Mouse (Mus musculus) layer of hippocampus, adult 6 months (tissue): ENCODE measurements around the gene Cpeb2. TPM values are rescaled to one million over a fixed set of nuclear protein-coding genes. Genes with fewer than 3 reads are reported as not detected.

ENCODE experiments used
- long read RNA-seq, 2 experiments: library from polyadenylated mRNA; unstranded; transcript quantifications; one replicate each; pipeline ENCODE4 v2.0.0; 2019 to 2020
- polyA plus RNA-seq: library from polyadenylated mRNA; unstranded; fragments of <200 nt; fragmentation: Nextera tagmentation; gene quantifications from 2 replicates; pipeline ENCODE4 v1.2.3, GENCODE M21; 2021

The Cpeb2 gene
- 3.9 and 4.4 TPM in 2 replicates for polyA plus RNA-seq
- long read RNA-seq, experiment 1, partial matches to known transcripts, result 0 of 9 reads
- long read RNA-seq, experiment 1, other reads (novel, unspliced or antisense), result 9 of 9 reads
- long read RNA-seq, experiment 2, full-length matches to known transcripts, result 1 of 15 reads
- long read RNA-seq, experiment 2, partial matches to known transcripts, result 14 of 15 reads
- long read RNA-seq, experiment 2, other reads (novel, unspliced or antisense), result 0 of 15 reads

DNA sequence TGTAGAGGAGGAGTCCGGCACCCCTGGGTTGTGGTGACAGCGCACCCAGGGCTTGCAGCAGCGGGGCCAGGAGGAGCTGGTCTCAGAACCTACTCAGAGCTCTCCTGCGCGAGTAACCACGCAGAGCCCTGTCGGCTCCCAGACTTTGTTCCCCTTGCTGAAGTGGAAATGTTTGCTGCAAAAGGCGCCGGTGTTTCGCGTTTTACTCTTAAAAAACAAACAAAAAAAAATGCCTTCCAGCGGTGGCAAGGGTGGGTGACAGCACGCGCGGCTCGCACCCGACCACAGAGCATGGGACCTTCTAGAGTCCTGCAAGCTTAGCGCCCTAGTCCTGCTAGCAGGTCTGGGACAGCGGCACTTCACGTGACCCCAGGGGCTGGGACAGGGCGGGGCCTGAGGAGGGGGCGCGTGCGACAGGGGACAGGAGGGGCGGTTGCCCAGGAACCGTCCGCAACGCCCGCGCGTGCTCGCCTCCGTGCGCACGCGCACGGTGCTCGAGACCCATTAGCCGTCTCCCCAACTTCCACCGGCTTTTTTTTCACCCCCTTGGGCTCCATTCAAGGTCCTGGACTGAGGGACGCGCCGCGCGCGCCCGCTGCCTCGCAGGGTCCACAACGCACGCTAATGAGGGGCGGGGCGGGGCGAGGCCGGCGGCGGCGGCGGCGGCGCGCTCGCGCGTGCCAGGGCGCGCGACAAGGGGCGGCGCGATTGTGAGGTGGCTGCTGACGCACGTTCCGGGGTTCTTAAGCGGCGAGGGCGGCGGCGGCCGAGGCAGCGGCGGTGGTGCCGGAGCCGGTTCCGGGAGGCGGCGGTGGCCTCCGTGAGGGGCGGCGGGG lies at the start of gene Cpeb2:
Gene Cpeb2 (plus strand): TSS at position 691 of the 836 bp plus-strand sequence.

